Mouse (Mus musculus) thymus, adult 2 months (tissue): ENCODE results near the gene Ptprg. TPM values are rescaled to one million over a fixed set of nuclear protein-coding genes. Genes with fewer than 3 reads are reported as not detected.

Experiments
- DNase-seq: peaks from one replicate; pipeline ENCODE4 v3.0.0; 2021
- H3K27ac ChIP-seq: fragments of 200-500 bp; 2 replicates; pipeline ENCODE4 v1.5.1; 2012; ENCODE audit warnings: low read length, control low read depth; ENCODE audit not compliant: control insufficient read depth, insufficient read depth
- H3K27me3 ChIP-seq: fragments of 200-500 bp; 2 replicates; pipeline ENCODE4 v1.6.1; 2012; ENCODE audit warnings: mild to moderate bottlenecking, low read length, moderate library complexity, mixed read lengths; ENCODE audit not compliant: control insufficient read depth, insufficient read depth
- H3K36me3 ChIP-seq: fragments of 200-500 bp; 2 replicates; pipeline ENCODE4 v1.6.1; 2012; ENCODE audit warnings: mild to moderate bottlenecking, low read length, moderate library complexity; ENCODE audit not compliant: control insufficient read depth, insufficient read depth
- H3K4me1 ChIP-seq: fragments of 200-500 bp; replicated peaks from 2 replicates; pipeline ENCODE4 v1.6.1; 2012; ENCODE audit warnings: low read length; ENCODE audit not compliant: control insufficient read depth, insufficient read depth
- H3K4me3 ChIP-seq: fragments of 200-500 bp; 2 replicates; pipeline ENCODE4 v1.5.1; 2012; ENCODE audit warnings: mild to moderate bottlenecking, low read length, control low read depth, moderate library complexity; ENCODE audit not compliant: control insufficient read depth, insufficient read depth
- CTCF ChIP-seq: fragments of 200-500 bp; IDR thresholded peaks from 2 replicates; pipeline ENCODE4 v1.5.1; 2012; ENCODE audit warnings: mild to moderate bottlenecking, control low read depth, low read length, moderate library complexity, borderline replicate concordance; ENCODE audit not compliant: control insufficient read depth, poor library complexity, insufficient read depth; ENCODE audit errors: extremely low read depth
- POLR2A ChIP-seq: fragments of 200-500 bp; IDR thresholded peaks from 2 replicates; pipeline ENCODE4 v1.6.1; 2012; ENCODE audit warnings: mild to moderate bottlenecking, low read length, control low read depth, moderate library complexity; ENCODE audit not compliant: control insufficient read depth, poor library complexity, insufficient read depth; ENCODE audit errors: extremely low read depth
- WGBS: fragments of 180-500 bp; shearing (Covaris S2); methylation state at CpG from one replicate; pipeline ENCODE4 v1.1.7; 2018; 5-methylcytosine and 5-hydroxymethylcytosine counted together
- polyA plus RNA-seq: library from polyadenylated mRNA; depleted of rRNA; stranded (reverse); fragments of >200 nt; gene quantifications from 2 replicates; pipeline ENCODE4 v1.2.3, GENCODE M21; 2012

The Ptprg gene
- polyA plus RNA-seq, 1 experiment, result 12.3 TPM

DNA sequence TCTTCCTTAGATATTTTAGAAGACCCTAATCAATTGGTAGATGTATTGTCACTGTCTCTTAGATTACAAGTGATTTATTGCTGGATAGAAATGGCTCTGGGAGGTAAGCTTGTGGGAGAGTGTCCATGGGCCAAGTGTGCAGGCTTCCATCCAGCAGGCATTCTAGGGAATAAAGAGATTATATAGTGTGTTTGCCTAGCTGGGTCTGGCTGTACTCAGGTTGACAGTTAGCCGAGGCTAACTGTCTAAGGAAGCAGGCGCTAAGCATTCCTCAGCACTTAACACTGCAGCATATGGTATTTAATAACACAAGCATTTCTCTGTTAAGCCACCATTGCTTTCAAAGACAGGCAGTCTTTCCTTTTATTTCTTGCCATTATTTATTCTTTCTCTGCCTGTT lies 39.3 kb downstream of the Ptprg start:
- no peaks in the 10 kb centered on the region for H3K36me3 ChIP-seq
- no peak for DNase-seq
- 87% methylated on average over 2 of the region's 2 CpGs for WGBS
- H3K4me1 ChIP-seq, result no peaks in the 10 kb centered on the region
- no peaks in the 10 kb centered on the region for H3K27me3 ChIP-seq
- H3K4me3 ChIP-seq, result no peak overlapping the region
- H3K27ac ChIP-seq, result no peak overlapping the region
- no peak for TF ChIP-seq POLR2A
- TF ChIP-seq CTCF, result no peak

DNA sequence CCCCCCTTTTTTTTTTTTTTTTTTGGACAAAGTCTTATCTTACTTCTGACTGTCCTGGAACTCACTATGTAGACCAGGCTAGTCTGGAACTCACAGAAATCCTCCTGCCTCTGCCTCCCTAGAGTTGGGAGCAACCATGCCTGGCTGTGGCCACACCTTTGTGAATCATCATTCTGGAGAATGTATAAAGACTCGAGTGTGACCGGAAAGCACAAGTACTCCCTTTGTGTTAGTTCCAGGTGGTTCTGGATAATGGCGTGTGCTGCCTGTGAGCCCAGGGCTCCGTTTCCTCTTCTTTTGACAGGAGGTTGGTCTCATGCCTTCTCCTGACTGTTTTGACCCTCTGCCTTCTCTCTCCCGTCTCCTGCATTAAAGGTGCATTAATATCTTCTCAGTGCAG lies 41.0 kb downstream of the Ptprg start:
- Histone ChIP-seq H3K4me1 (no peaks in the 10 kb centered on the region), H3K4me3 (no peak overlapping the region), H3K36me3 (no peaks in the 10 kb centered on the region), H3K27me3 (no peaks in the 10 kb centered on the region), H3K27ac (no peak overlapping the region)
- 83% methylated on average over 5 of the region's 5 CpGs for WGBS
- DNase-seq, result no peak
- TF ChIP-seq CTCF (no peak), POLR2A (no peak)

DNA sequence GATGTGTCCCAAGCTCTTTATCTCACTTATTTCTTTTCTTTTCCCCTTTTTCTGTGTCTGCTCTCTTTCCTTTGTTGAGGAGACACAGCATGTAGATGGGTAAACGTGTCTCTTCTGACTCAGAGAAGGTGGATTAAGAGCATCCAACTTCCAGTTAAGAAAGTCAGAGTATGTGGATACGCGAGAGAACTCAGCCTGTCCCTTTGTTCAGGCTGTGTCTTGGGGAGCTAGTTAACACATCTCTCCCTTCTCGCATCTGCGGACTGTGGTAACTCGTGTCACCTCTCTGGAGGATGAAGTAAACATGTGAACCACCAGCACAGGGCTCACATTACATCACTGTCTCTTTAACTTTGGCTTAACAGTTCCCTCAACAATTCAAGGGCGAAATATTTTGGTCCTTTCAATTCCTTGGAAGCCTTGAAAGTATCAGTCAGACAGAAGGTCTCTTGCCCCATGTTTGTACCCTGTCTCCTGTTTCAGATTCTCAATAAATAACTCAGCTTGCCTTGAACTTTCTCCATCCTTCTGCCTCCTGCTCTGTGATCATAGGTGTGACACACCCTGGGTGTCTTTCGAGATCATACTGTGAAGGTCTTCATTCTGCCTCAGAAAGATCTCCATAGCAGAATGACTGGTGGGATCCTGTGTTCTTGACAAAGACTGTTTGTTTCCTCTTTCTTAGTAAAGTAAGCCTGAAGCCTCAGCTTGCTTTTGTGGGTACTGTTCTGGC lies 51.0 kb downstream of the Ptprg start:
- H3K4me3 ChIP-seq, result no peak overlapping the region
- no peak for DNase-seq
- H3K27me3 ChIP-seq, result no peaks in the 10 kb centered on the region
- 77% methylated on average over 8 of the region's 8 CpGs for WGBS
- no peaks in the 10 kb centered on the region for H3K36me3 ChIP-seq
- H3K4me1 ChIP-seq, result no peaks in the 10 kb centered on the region
- no peak overlapping the region for H3K27ac ChIP-seq
- TF ChIP-seq CTCF, result no peak
- no peak for TF ChIP-seq POLR2A

DNA sequence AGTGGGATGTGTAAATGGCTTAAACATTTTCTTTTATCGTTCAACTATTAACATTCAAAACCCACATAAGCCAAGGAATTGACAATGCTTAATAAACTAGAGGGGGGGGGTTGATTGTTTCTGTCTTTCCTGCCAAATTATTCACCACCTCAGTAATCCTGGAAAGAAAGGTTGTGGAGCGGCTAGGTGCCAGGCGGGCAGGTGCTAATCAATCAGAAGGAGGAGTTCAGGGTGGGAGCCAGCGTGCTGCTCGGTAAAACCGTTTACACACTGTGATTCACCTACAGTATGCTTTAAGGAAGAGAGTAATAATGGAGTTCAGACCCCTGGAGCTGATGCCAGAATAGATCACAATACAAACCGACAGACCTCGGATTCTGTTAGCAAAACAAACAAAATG lies 55.0 kb downstream of the Ptprg start:
- TF ChIP-seq CTCF (no peak), POLR2A (no peak)
- DNase-seq, result no peak
- H3K4me1 ChIP-seq, result no peaks in the 10 kb centered on the region
- H3K27ac ChIP-seq, result no peak overlapping the region
- no peaks in the 10 kb centered on the region for H3K36me3 ChIP-seq
- H3K27me3 ChIP-seq, result no peaks in the 10 kb centered on the region
- 73% methylated on average over 8 of the region's 8 CpGs for WGBS
- H3K4me3 ChIP-seq, result no peak overlapping the region

DNA sequence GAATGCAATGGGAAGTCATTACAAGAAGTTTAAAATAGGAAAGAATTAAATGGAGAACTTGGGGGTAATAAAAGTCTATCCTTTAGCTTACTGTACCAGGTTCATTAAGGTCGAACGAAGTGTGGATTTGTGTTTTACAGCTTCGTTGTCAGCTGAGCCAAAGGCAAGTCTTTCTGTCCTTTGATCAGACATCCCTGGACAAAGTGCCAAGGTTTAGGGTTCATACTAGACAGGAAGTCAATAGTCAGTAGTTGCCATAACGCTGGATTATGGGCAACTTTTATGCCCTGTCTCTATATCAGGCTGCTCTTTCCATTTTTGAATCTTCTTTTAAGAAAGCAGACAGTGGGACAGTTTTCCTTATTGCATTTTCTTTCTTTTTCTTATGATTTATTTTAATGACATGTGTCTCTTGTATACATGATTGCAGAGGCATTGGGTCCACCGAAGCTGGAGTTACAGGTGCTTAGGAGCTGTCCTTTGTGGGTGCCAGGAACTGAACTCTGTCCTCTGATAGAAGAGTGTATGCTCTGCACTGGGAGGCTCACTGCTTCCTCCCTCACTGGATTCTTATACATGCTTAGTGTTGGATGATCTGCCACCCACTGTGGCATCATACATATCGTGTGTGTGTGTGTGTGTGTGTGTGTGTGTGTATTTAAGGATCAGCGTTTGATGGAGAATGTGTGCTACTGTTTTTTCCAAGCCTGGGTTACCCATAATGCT lies 56.7 kb downstream of the Ptprg start:
- no peaks in the 10 kb centered on the region for H3K4me1 ChIP-seq
- no peaks in the 10 kb centered on the region for H3K27me3 ChIP-seq
- DNase-seq, result no peak
- no peaks in the 10 kb centered on the region for H3K36me3 ChIP-seq
- TF ChIP-seq CTCF (no peak), POLR2A (no peak)
- no peak overlapping the region for H3K27ac ChIP-seq
- no peak overlapping the region for H3K4me3 ChIP-seq
- 91% methylated on average over 7 of the region's 7 CpGs for WGBS

DNA sequence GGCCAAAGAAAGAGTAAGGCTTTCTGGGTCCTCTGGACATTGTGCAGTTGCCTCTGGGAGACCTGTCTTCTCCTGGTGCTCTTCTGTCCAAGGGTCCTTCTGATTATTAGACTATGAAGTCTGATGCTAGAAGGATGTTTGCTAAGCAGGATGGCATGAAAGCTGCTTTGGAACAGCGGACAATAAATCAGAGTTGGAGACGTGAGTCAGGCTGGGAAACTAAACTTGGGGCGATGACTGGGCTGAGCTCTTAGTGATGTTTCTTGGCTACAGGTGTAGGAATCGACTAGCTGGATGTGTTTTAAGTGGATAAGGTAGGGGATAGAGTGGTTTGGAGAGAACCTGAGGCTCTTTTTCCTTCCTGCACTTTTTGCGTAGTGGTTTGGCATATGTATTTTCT lies 59.1 kb downstream of the Ptprg start:
- Histone ChIP-seq H3K4me1 (no peaks in the 10 kb centered on the region), H3K27me3 (no peaks in the 10 kb centered on the region), H3K27ac (no peak overlapping the region), H3K36me3 (no peaks in the 10 kb centered on the region), H3K4me3 (no peak overlapping the region)
- TF ChIP-seq CTCF (no peak), POLR2A (no peak)
- DNase-seq, result no peak
- WGBS, result 87% methylated on average over 5 of the region's 5 CpGs
